Mouse (Mus musculus) E14TG2a.4 (cell line): ENCODE data around the gene Rpl36a.

Experiments
- CTCF ChIP-seq: conservative IDR thresholded peaks from 2 replicates; pipeline ENCODE4 v1.5.1; 2014; ENCODE audit warnings: low read length
- NANOG ChIP-seq: IDR thresholded peaks from 2 replicates; pipeline ENCODE4 v1.6.1; 2014; ENCODE audit warnings: borderline replicate concordance, low read length, mixed read lengths
- POU5F1 ChIP-seq: IDR thresholded peaks from 2 replicates; pipeline ENCODE4 v1.6.1; 2014; ENCODE audit warnings: low read length, borderline replicate concordance

GRCm38 (mm10) chrX:134620254-134620865, 34.9 kb downstream of the Rpl36a start:
- TF ChIP-seq CTCF (no peak), NANOG (no peak), POU5F1 (no peak)
